Comparison of ENCODE assay signal across 8 mouse cellular contexts in genomic region chr11:52097596-52097995, GRCm38 (mm10). TPM values are rescaled to one million over a fixed set of nuclear protein-coding genes. Genes with fewer than 3 reads are reported as not detected.
DNase-seq lines count a peak whose midpoint lies in the region; ATAC-seq lines count a peak whose summit lies in the region.

No protein-coding gene starts in this region.

- 75% methylated on average over 2 of the region's 2 CpGs for WGBS in lung, embryonic 16.5 days
- 80% methylated on average over 2 of the region's 2 CpGs for WGBS in embryonic facial prominence, embryonic 15.5 days
- WGBS in limb, embryonic 10.5 days, result 80% methylated on average over 2 of the region's 2 CpGs
- WGBS in stomach, embryonic 14.5 days, result 65% methylated on average over 2 of the region's 2 CpGs

- peaks cover 25% of the 10 kb centered on the region for H3K4me1 ChIP-seq in lung, embryonic 16.5 days (replicated peaks; ENCODE audit: control insufficient read depth, insufficient read depth, low read length)
- peaks cover 26% of the 10 kb centered on the region for H3K4me1 ChIP-seq in embryonic facial prominence, embryonic 15.5 days
- peaks cover 29% of the 10 kb centered on the region for H3K4me1 ChIP-seq in limb, embryonic 10.5 days
- H3K4me1 ChIP-seq in stomach, embryonic 14.5 days (ENCODE audit: control insufficient read depth, insufficient read depth, low read length), result peaks cover 27% of the 10 kb centered on the region

- no peak overlapping the region for H3K4me2 ChIP-seq in lung, embryonic 16.5 days (ENCODE audit: low read depth, low read length)
- peak overlapping the region; percentile 64; the same call in 1 of the 2 replicates for H3K4me2 ChIP-seq in embryonic facial prominence, embryonic 15.5 days (replicated peaks)
- peak overlapping the region; percentile 80 for H3K4me2 ChIP-seq in stomach, embryonic 14.5 days (replicated peaks; ENCODE audit: low read depth, low read length)

- H3K27me3 ChIP-seq in lung, embryonic 16.5 days (ENCODE audit: control insufficient read depth, insufficient read depth, low read depth, low read length), result no peaks in the 10 kb centered on the region
- no peaks in the 10 kb centered on the region for H3K27me3 ChIP-seq in embryonic facial prominence, embryonic 15.5 days
- H3K27me3 ChIP-seq in limb, embryonic 10.5 days (ENCODE audit: low read depth, poor library complexity, severe bottlenecking), result no peaks in the 10 kb centered on the region
- no peaks in the 10 kb centered on the region for H3K27me3 ChIP-seq in stomach, embryonic 14.5 days (ENCODE audit: control insufficient read depth, insufficient read depth, low read length)

- peak overlapping the region; percentile 100; the same call in 1 of the 2 replicates for H3K27ac ChIP-seq in lung, embryonic 16.5 days (ENCODE audit: low read length)
- H3K27ac ChIP-seq in embryonic facial prominence, embryonic 15.5 days (replicated peaks), result no peak overlapping the region
- H3K27ac ChIP-seq in limb, embryonic 10.5 days, result peak overlapping the region; percentile 99; the same call in 1 of the 2 replicates
- H3K27ac ChIP-seq in stomach, embryonic 14.5 days (ENCODE audit: low read length), result peak overlapping the region; percentile 83; the same call in 1 of the 2 replicates

- DNase-seq in lung, postnatal 25 days (ENCODE audit: low spot score), result no peak
- DNase-seq in limb, embryonic 10.5 days (ENCODE audit: low spot score), result no peak
- DNase-seq in thymus, postnatal 25 days, result no peak
- no peak for DNase-seq in spleen, adult 18-20 months
- DNase-seq in yolk sac, embryonic 10.5 days (ENCODE audit: low spot score), result no peak

- H3K9ac ChIP-seq in lung, embryonic 16.5 days (ENCODE audit: low read length), result no peak overlapping the region
- no peak overlapping the region for H3K9ac ChIP-seq in embryonic facial prominence, embryonic 15.5 days
- no peak overlapping the region for H3K9ac ChIP-seq in stomach, embryonic 14.5 days (replicated peaks; ENCODE audit: low read depth, low read length)

- no peak for ATAC-seq in lung, embryonic 16.5 days (ENCODE audit: low read depth)
- no peak for ATAC-seq in embryonic facial prominence, embryonic 15.5 days (ENCODE audit: insufficient number of reproducible peaks, low FRiP score, low TSS enrichment, low read depth)
- no peak for ATAC-seq in stomach, embryonic 14.5 days (ENCODE audit: insufficient number of reproducible peaks, insufficient read depth, low FRiP score, low read depth)

- no peaks in the 10 kb centered on the region for H3K9me3 ChIP-seq in lung, embryonic 16.5 days (ENCODE audit: control insufficient read depth, low read length)
- H3K9me3 ChIP-seq in embryonic facial prominence, embryonic 15.5 days (replicated peaks), result no peaks in the 10 kb centered on the region
- H3K9me3 ChIP-seq in limb, embryonic 10.5 days (replicated peaks), result no peaks in the 10 kb centered on the region
- no peaks in the 10 kb centered on the region for H3K9me3 ChIP-seq in stomach, embryonic 14.5 days (ENCODE audit: control insufficient read depth, low read depth, low read length)

- no peak overlapping the region for H3K4me3 ChIP-seq in lung, embryonic 16.5 days (ENCODE audit: low read length)
- peak overlapping the region; percentile 96; the same call in 1 of the 2 replicates for H3K4me3 ChIP-seq in embryonic facial prominence, embryonic 15.5 days (replicated peaks)
- peak overlapping the region; percentile 91 for H3K4me3 ChIP-seq in limb, embryonic 10.5 days
- H3K4me3 ChIP-seq in stomach, embryonic 14.5 days (ENCODE audit: low read depth, low read length), result peak overlapping the region; percentile 64; the same call in 1 of the 2 replicates

- H3K36me3 ChIP-seq in lung, embryonic 16.5 days (ENCODE audit: control insufficient read depth, insufficient read depth, low read length), result no peaks in the 10 kb centered on the region
- H3K36me3 ChIP-seq in embryonic facial prominence, embryonic 15.5 days, result no peaks in the 10 kb centered on the region; the same call in 1 of the 2 replicates
- peaks cover 14% of the 10 kb centered on the region for H3K36me3 ChIP-seq in limb, embryonic 10.5 days
- no peaks in the 10 kb centered on the region; the same call in 1 of the 2 replicates for H3K36me3 ChIP-seq in stomach, embryonic 14.5 days (ENCODE audit: control insufficient read depth, insufficient read depth, low read length)

RNA-seq across cellular contexts. Expression of gene Ppp2ca, which starts 0.9 kb away (rescaled TPM):
- polyA plus RNA-seq in lung, embryonic 16.5 days (2015; fragmentation: Nextera tagmentation; extraction: Ambion mirVana), result 57.8 and 62.7 TPM in 2 replicates
- polyA plus RNA-seq in embryonic facial prominence, embryonic 15.5 days (2015; fragmentation: Nextera tagmentation; extraction: Ambion mirVana), result 76.9 and 80.4 TPM in 2 replicates
- 89.8 and 92.2 TPM in 2 replicates for polyA plus RNA-seq in limb, embryonic 10.5 days (2016; fragmentation: Nextera tagmentation; extraction: Ambion mirVana)
- polyA plus RNA-seq in stomach, embryonic 14.5 days (2014; fragmentation: Nextera tagmentation; extraction: Ambion mirVana), result 88.3 and 91.0 TPM in 2 replicates

RNA-seq across cellular contexts. Expression of gene Olfr1373, which starts 47.7 kb away (rescaled TPM):
- not detected in 2 replicates for polyA plus RNA-seq in lung, embryonic 16.5 days (2015; fragmentation: Nextera tagmentation; extraction: Ambion mirVana)
- polyA plus RNA-seq in embryonic facial prominence, embryonic 15.5 days (2015; fragmentation: Nextera tagmentation; extraction: Ambion mirVana), result not detected in 2 replicates
- polyA plus RNA-seq in limb, embryonic 10.5 days (2016; fragmentation: Nextera tagmentation; extraction: Ambion mirVana), result not detected in 2 replicates
- not detected in 2 replicates for polyA plus RNA-seq in stomach, embryonic 14.5 days (2014; fragmentation: Nextera tagmentation; extraction: Ambion mirVana)
